Mouse (Mus musculus) telencephalon, adult 2 months (tissue): ENCODE results near the gene Timp1.

Source experiments
- DNase-seq: peaks from one replicate; pipeline ENCODE4 v3.0.0-alpha.2; 2011; ENCODE audit warnings: low read depth, low spot score

Timp1 gene

DNA sequence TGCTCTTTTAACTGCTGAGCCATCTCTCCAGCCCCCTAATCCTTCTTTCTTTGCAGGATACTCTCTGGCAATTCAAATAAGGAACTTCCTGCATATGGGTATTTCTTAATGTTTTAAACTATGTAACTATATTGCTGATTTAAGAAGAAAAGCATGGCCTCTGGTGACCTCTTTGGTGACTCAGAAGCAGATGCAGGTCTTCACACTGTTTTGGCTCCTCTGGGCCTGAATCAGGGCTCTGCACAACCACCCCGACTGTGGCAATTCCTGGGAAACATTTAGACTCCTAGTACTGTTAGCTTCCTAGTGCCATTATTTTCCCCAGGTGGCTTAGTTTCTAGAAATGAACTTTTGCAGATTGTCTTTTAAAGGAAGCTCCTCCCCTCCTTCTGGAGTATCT, 53.5 kb downstream of the Timp1 start:
- no peak for DNase-seq
